8 mouse cellular contexts compared by ENCODE assay signal in genomic region chr19:45363933-45364391, GRCm38 (mm10). TPM values are rescaled to one million over a fixed set of nuclear protein-coding genes. Genes with fewer than 3 reads are reported as not detected.
A peak's percentile ranks its signal among the peaks of the same experiment; 100 is the strongest.
DNase-seq lines count a peak whose midpoint lies in the region; ATAC-seq and TF ChIP-seq lines count a peak whose summit lies in the region.

No protein-coding gene starts in this region.

- no peaks in the 10 kb centered on the region for H3K36me3 ChIP-seq in spleen, adult 2 months (ENCODE audit: control insufficient read depth, insufficient read depth, low read length)
- 0 out of 2 replicates have a peak, but pooled peaks cover 4% of the 10 kb centered on the region for H3K36me3 ChIP-seq in hindbrain, embryonic 12.5 days
- 0 out of 2 replicates have a peak, but pooled peaks cover 6% of the 10 kb centered on the region for H3K36me3 ChIP-seq in midbrain, embryonic 13.5 days

- H3K4me2 ChIP-seq in hindbrain, embryonic 12.5 days (replicated peaks) = peak overlapping the region; percentile 63
- H3K4me2 ChIP-seq in midbrain, embryonic 13.5 days (replicated peaks) = peak overlapping the region; percentile 79

- DNase-seq in gastrocnemius, postnatal 10 days = peak; percentile 60
- no peak for DNase-seq in gastrocnemius, adult 18-20 months (ENCODE audit: low spot score)
- DNase-seq in spleen, adult 2 months (ENCODE audit: low read depth in 1 of 2, low spot score in 2 of 2) = no peak
- DNase-seq in spleen, postnatal 36 days (ENCODE audit: low spot score in 2 of 2) = no peak
- no peak for DNase-seq in cerebellum, adult 9-10 months
- DNase-seq in urinary bladder, postnatal 36 days (ENCODE audit: low spot score in 2 of 2) = no peak

- under 1% methylated on average over 20 of the region's 20 CpGs for WGBS in spleen, adult 2 months
- under 1% methylated on average over 20 of the region's 20 CpGs for WGBS in hindbrain, embryonic 12.5 days
- under 1% methylated on average over 20 of the region's 20 CpGs for WGBS in midbrain, embryonic 13.5 days

- ATAC-seq in hindbrain, embryonic 12.5 days (ENCODE audit: low FRiP score) = peak; percentile 93
- ATAC-seq in midbrain, embryonic 13.5 days = peak; percentile 65

- 0 out of 2 replicates have a peak, but pooled peaks cover 5% of the 10 kb centered on the region for H3K4me1 ChIP-seq in spleen, adult 2 months (ENCODE audit: control insufficient read depth, insufficient read depth, insufficient read length)
- peaks cover 7% of the 10 kb centered on the region for H3K4me1 ChIP-seq in hindbrain, embryonic 12.5 days
- peaks cover 17% of the 10 kb centered on the region for H3K4me1 ChIP-seq in midbrain, embryonic 13.5 days (replicated peaks)

- no peak for TF ChIP-seq POLR2A in spleen, adult 2 months (IDR thresholded peaks at IDR 0.05; ENCODE audit: low read depth, low read length)

- H3K9me3 ChIP-seq in hindbrain, embryonic 12.5 days (replicated peaks) = no peaks in the 10 kb centered on the region
- H3K9me3 ChIP-seq in midbrain, embryonic 13.5 days = no peaks in the 10 kb centered on the region

- H3K27ac ChIP-seq in spleen, adult 2 months (ENCODE audit: insufficient read depth, low read length) = peak overlapping the region; percentile 67
- H3K27ac ChIP-seq in hindbrain, embryonic 12.5 days = peak overlapping the region; percentile 97
- peak overlapping the region; percentile 96 for H3K27ac ChIP-seq in midbrain, embryonic 13.5 days

- no peak for TF ChIP-seq CTCF in spleen, adult 2 months (IDR thresholded peaks at IDR 0.05; ENCODE audit: extremely low read depth, insufficient read depth, insufficient read length, insufficient replicate concordance)

- peak overlapping the region; percentile 89 for H3K4me3 ChIP-seq in spleen, adult 2 months (ENCODE audit: extremely low read depth, insufficient read depth, insufficient read length)
- peak overlapping the region; percentile 75 for H3K4me3 ChIP-seq in hindbrain, embryonic 12.5 days
- H3K4me3 ChIP-seq in midbrain, embryonic 13.5 days (replicated peaks) = peak overlapping the region; percentile 84

- no peaks in the 10 kb centered on the region for H3K27me3 ChIP-seq in spleen, adult 2 months (ENCODE audit: control insufficient read depth, insufficient read depth, low read length)
- no peaks in the 10 kb centered on the region for H3K27me3 ChIP-seq in hindbrain, embryonic 12.5 days
- no peaks in the 10 kb centered on the region for H3K27me3 ChIP-seq in midbrain, embryonic 13.5 days

- H3K9ac ChIP-seq in hindbrain, embryonic 12.5 days = peak overlapping the region; percentile 79
- H3K9ac ChIP-seq in midbrain, embryonic 13.5 days (replicated peaks) = peak overlapping the region; percentile 89

RNA-seq across cellular contexts. Expression of gene Btrc, which starts 0.4 kb away (rescaled TPM):
- total RNA-seq in gastrocnemius, postnatal 10 days (2021) = 10 to 100 TPM; 33.6 to 33.7 TPM
- 10 to 100 TPM; 23.8 to 28.3 TPM for total RNA-seq in gastrocnemius, adult 18-20 months (2021)
- polyA plus RNA-seq in spleen, adult 2 months (2012; rRNA removed) = 8.9 and 11.2 TPM in 2 replicates
- polyA plus RNA-seq in hindbrain, embryonic 12.5 days (2016; fragmentation: Nextera tagmentation; extraction: Ambion mirVana) = 63.0 and 67.1 TPM in 2 replicates
- polyA plus RNA-seq in midbrain, embryonic 13.5 days (2015; fragmentation: Nextera tagmentation; extraction: Ambion mirVana) = 62.7 and 63.5 TPM in 2 replicates
